Mouse (Mus musculus) kidney, embryonic 16.5 days (tissue): ENCODE data around the gene Pou2f1. TPM values are rescaled to one million over a fixed set of nuclear protein-coding genes. Genes with fewer than 3 reads are reported as not detected.
A peak's percentile ranks its signal among the peaks of the same experiment; 100 is the strongest.

Source experiments
- ATAC-seq: fragments of 200-750 bp; cut with Nextera tagmentation; 2 replicates; pipeline ENCODE4 v1.8.0; 2017; ENCODE audit warnings: moderate TSS enrichment; ENCODE audit not compliant: low FRiP score, low TSS enrichment
- H3K27ac ChIP-seq: fragments of 300-500 bp; sonication (generic); 2 replicates; pipeline ENCODE4 v1.5.1; 2014; ENCODE audit warnings: low read length
- H3K27me3 ChIP-seq: fragments of 300-500 bp; sonication (generic); 2 replicates; pipeline ENCODE4 v1.6.1; 2014; ENCODE audit warnings: low read length, control low read depth, mixed read lengths; ENCODE audit not compliant: insufficient read depth
- H3K36me3 ChIP-seq: fragments of 300-500 bp; sonication (generic); 2 replicates; pipeline ENCODE4 v1.6.1; 2014; ENCODE audit warnings: low read length, control low read depth, mixed read lengths; ENCODE audit not compliant: insufficient read depth
- H3K4me1 ChIP-seq: fragments of 300-500 bp; sonication (generic); 2 replicates; pipeline ENCODE4 v1.6.1; 2014; ENCODE audit warnings: low read length, control low read depth, mixed read lengths; ENCODE audit not compliant: insufficient read depth
- H3K4me2 ChIP-seq: fragments of 300-500 bp; sonication (generic); replicated peaks from 2 replicates; pipeline ENCODE4 v1.6.1; 2014; ENCODE audit warnings: low read depth, low read length
- H3K4me3 ChIP-seq: fragments of 300-500 bp; sonication (generic); 2 replicates; pipeline ENCODE4 v1.5.1; 2014; ENCODE audit warnings: mild to moderate bottlenecking, low read length
- H3K9ac ChIP-seq: fragments of 300-500 bp; sonication (generic); replicated peaks from 2 replicates; pipeline ENCODE4 v1.6.1; 2014; ENCODE audit warnings: low read length
- H3K9me3 ChIP-seq: fragments of 300-500 bp; sonication (generic); 2 replicates; pipeline ENCODE4 v1.6.1; 2016; ENCODE audit warnings: low read length, control low read depth
- WGBS: fragments of 180-500 bp; shearing (Covaris S2); extraction: QIAGEN DNeasy Blood & Tissue Kit; methylation state at CpG from one replicate; pipeline ENCODE4 v1.1.7; 2014; 5-methylcytosine and 5-hydroxymethylcytosine counted together
- polyA plus RNA-seq: library from polyadenylated mRNA; unstranded; fragments of >200 nt; fragmentation: Nextera tagmentation; extraction: Ambion mirVana; gene quantifications from 2 replicates; pipeline ENCODE4 v1.2.1, GENCODE M21; 2015

Gene Pou2f1
- polyA plus RNA-seq, 1 experiment from 2014 or later: 14.0 TPM

DNA sequence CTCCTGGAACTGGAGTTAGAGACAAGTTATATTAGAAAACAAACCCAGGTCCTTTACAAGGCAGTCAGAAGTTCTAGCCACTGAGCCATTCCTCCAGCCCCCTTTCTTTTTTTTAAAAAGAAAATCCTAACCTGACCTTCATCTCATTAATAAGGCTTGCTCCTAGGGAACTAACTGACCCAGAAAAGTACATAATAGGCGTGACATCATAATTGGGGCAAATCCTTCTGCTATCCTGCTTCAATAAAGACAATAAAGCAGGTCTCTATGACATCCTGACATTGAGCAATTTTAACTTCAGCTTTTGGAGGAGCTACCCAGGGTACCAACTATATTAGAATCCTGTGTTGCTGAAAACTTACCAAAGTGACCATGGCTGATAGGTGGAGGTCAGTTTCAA, 98.9 kb downstream of the Pou2f1 start:
- H3K27ac ChIP-seq: no peak overlapping the region
- no peak for ATAC-seq
- H3K9me3 ChIP-seq: no peaks in the 10 kb centered on the region
- peaks cover 14% of the 10 kb centered on the region; the same call in 1 of the 2 replicates for H3K36me3 ChIP-seq
- no peaks in the 10 kb centered on the region for H3K27me3 ChIP-seq
- 88% methylated on average over 1 of the region's 1 CpGs for WGBS
- no peak overlapping the region for H3K4me3 ChIP-seq
- H3K4me1 ChIP-seq: no peaks in the 10 kb centered on the region
- no peak overlapping the region for H3K9ac ChIP-seq
- no peak overlapping the region for H3K4me2 ChIP-seq

DNA sequence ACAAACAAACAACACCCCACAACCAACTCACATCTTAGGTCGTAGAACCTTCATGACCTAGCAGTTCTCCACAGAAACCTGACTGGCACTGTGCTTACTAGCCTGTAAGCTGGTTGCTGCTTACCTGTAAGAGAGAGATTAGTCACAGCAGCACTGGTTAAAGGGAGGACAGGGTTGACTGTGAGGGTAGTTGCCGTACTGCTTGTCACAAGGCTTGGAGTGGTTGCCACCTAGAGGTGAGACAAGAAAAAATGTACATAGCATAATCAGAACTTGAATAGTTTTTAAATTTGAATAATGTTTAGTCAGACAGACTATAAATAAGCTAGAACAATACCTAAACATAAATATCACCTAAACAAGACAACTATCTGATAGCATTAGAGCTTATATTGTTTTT, 110.8 kb downstream of the Pou2f1 start:
- no peak overlapping the region for H3K27ac ChIP-seq
- no peaks in the 10 kb centered on the region for H3K4me1 ChIP-seq
- no peak overlapping the region for H3K9ac ChIP-seq
- WGBS: 84% methylated on average over 2 of the region's 2 CpGs
- ATAC-seq: no peak
- no peak overlapping the region for H3K4me2 ChIP-seq
- H3K4me3 ChIP-seq: no peak overlapping the region
- H3K27me3 ChIP-seq: no peaks in the 10 kb centered on the region
- H3K9me3 ChIP-seq: no peaks in the 10 kb centered on the region
- H3K36me3 ChIP-seq: peaks cover 29% of the 10 kb centered on the region

DNA sequence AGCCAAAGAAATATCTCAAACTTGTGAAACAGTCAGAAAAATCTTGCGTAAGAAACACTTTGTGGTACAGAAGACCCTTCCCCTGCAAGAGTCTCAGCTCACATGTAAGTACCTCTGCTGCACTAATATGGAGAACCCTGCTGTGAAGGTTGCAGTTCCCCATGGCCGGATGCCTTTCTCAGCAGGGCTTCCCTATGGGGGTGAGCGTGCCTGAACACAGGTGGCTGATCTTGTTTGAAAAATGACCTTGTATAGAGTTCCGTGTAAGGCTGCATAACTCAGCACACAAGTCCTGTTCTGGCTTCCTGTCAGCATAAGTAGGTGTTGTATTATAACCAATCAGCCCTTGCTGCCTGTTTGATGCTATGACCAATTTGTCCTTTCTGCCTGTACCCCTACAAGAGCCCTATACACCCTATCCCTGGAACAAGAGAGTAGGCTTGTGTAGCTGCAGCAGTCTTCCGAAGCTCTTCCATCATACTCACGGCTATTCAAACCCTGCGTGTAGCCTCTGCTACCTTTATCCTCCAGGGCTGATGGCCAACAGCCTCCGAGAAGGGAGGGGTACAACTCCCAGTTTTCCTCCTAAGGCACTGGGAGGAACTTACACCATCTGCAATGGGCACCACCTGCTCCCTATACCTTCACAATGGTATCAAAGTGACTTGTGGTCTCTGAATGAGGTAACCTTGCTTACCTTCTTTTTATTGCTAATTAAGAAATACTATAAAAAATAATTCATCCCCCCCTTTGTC, 120.2 kb downstream of the Pou2f1 start:
- ATAC-seq: no peak
- WGBS: 79% methylated on average over 8 of the region's 8 CpGs
- H3K9me3 ChIP-seq: no peaks in the 10 kb centered on the region
- H3K4me1 ChIP-seq: no peaks in the 10 kb centered on the region
- H3K27me3 ChIP-seq: no peaks in the 10 kb centered on the region
- peaks cover 13% of the 10 kb centered on the region for H3K36me3 ChIP-seq
- no peak overlapping the region for H3K4me3 ChIP-seq
- no peak overlapping the region for H3K4me2 ChIP-seq
- no peak overlapping the region for H3K27ac ChIP-seq
- H3K9ac ChIP-seq: no peak overlapping the region

DNA sequence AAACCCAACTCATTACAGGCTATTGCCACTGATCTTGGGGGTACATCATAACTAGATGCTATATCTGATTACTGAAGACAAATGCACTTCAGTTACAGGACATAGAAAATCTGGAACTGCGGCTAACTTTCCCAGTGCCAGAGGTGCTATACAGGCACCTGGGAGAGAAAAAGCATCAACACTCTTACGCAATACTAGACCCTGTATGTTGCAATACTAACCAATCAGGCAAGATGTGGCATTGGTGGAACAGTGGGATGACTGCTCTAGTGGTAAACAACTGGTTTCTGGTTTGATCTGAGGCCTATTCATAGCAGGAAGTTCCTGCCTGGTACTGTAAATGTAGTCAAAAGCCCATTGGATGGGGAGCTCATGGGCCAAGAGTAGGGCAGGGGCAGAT, 123.7 kb downstream of the Pou2f1 start:
- no peak for ATAC-seq
- no peaks in the 10 kb centered on the region for H3K9me3 ChIP-seq
- no peak overlapping the region for H3K4me3 ChIP-seq
- no peak overlapping the region for H3K4me2 ChIP-seq
- no peaks in the 10 kb centered on the region for H3K4me1 ChIP-seq
- 100% methylated on average over 2 of the region's 2 CpGs for WGBS
- no peak overlapping the region for H3K9ac ChIP-seq
- H3K36me3 ChIP-seq: peaks cover 20% of the 10 kb centered on the region
- H3K27ac ChIP-seq: no peak overlapping the region
- H3K27me3 ChIP-seq: no peaks in the 10 kb centered on the region

DNA sequence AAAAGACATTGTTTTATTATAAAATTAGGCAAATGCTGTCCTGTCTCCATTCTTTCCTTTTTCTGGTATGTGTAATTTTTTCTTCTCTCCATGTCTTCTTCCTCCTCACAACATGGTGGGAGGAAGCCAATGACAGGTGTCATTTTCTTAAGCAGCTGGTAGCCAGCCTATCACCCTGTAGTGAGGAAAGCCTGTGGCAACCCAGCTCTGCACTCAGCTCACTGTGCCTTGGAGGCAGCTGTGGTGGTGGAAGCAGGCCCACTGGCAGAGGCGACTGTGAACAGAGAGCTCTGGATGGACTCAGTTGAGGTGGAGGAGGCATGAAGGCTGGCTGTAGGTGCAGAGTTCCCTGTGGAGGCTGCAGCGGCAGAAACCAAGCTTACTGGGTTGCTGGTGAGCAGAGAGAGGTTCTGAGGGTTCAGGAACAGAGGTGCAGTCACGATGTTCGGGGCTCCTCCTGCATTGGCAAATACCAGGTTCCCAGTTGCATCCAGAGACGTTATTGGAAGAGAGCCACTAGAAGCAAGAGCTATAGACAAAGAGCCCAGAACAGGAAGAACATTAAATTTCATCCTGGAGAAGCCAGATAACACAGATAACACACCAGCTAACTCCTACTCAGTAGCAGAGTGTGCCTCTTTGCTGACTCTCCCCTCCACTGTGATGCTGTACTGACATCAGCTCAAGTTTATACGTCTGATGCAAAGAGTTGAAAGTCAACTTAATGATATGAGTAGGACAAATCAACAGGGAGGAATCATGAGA, 126.8 kb downstream of the Pou2f1 start:
- no peaks in the 10 kb centered on the region for H3K4me1 ChIP-seq
- no peak overlapping the region for H3K9ac ChIP-seq
- no peaks in the 10 kb centered on the region for H3K9me3 ChIP-seq
- H3K27me3 ChIP-seq: no peaks in the 10 kb centered on the region
- H3K4me3 ChIP-seq: no peak overlapping the region
- no peak for ATAC-seq
- H3K27ac ChIP-seq: no peak overlapping the region
- peaks cover 20% of the 10 kb centered on the region for H3K36me3 ChIP-seq
- H3K4me2 ChIP-seq: no peak overlapping the region
- WGBS: 88% methylated on average over 6 of the region's 6 CpGs

DNA sequence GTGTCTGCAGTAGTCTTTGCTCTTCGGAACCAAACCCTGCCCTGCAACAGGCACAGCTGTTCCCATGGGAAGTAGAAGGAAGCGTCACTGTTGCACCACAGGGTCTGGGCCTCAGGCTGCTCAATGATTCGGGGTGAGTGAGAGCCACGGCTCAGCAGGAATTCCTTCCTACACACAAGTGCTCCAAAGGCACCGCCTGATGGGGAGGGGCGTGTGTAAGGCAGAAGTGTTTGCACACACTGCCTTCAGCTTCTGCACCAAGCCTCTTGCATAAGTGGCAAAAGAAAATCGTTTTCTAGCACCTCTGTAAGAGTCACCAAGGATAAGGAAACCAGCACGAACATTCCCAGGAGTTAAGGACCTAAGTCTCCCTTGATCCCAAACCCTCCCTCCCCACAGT, 127.8 kb downstream of the Pou2f1 start:
- no peak overlapping the region for H3K27ac ChIP-seq

DNA sequence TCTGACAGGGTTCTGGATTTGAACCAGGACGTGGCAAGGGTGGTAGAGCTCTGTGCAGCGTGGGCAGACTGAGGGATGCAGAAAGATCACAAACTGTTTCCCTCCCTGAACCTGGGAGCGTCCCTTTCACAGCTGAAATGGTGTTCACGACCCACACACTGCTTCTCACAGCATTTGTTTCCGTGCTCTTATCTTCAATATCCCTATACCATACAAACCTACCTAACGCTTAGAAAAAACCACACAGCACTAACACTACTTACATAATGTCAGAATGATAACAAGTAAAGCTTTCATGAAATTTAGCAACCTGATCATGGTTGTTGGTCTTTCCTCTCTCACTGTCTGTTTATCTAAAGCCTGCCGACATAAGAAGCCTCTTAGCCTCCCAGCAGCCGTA, 133.8 kb downstream of the Pou2f1 start:
- Histone ChIP-seq H3K4me1 (peaks cover 10% of the 10 kb centered on the region), H3K27ac (no peak overlapping the region), H3K4me2 (no peak overlapping the region), H3K9me3 (no peaks in the 10 kb centered on the region), H3K4me3 (no peak overlapping the region), H3K27me3 (no peaks in the 10 kb centered on the region), H3K9ac (no peak overlapping the region), H3K36me3 (no peaks in the 10 kb centered on the region)
- 89% methylated on average over 8 of the region's 8 CpGs for WGBS
- ATAC-seq: no peak

More for the DNA sequence above, 127.8 kb downstream of the Pou2f1 start:
- peaks cover 15% of the 10 kb centered on the region for H3K36me3 ChIP-seq
- ATAC-seq: no peak
- H3K9ac ChIP-seq: no peak overlapping the region
- no peaks in the 10 kb centered on the region for H3K27me3 ChIP-seq
- no peak overlapping the region for H3K4me3 ChIP-seq
- H3K9me3 ChIP-seq: no peaks in the 10 kb centered on the region
- WGBS: 49% methylated on average over 8 of the region's 8 CpGs
- H3K4me1 ChIP-seq: no peaks in the 10 kb centered on the region
- H3K4me2 ChIP-seq: no peak overlapping the region

DNA sequence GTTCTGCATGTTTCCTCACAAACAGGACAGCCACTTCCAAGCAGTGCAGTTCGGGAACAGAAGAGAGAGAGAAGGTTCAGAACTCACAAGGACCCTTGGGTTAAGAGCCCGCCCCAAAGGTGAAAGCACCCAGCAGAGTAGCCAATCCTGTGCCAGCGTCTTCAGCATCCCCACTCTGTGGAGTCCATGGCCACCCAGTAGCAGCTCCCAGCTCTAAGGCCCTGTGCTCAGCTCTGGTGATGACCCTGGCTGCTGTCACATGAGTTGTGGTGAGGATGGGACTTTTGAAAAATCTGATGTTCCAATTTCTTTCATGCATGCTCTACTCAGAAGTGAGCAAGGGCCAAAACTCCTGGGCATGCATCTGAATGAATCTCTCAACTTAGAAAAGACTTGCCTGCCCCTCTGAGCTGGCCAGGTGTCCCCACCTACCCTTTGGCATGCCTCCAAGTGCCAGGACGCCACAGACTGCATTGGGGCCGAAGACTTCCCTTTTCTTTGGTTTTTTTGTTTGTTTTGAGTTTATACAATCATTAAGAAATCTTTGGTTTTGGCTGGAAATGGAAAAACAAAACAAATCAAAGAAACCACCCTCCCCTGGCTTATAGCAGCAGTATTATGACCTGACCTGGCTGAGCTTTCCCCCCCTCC, 135.7 kb downstream of the Pou2f1 start:
- Histone ChIP-seq H3K4me1 (peaks cover 10% of the 10 kb centered on the region), H3K27ac (no peak overlapping the region), H3K4me3 (no peak overlapping the region), H3K9ac (no peak overlapping the region), H3K9me3 (no peaks in the 10 kb centered on the region), H3K27me3 (no peaks in the 10 kb centered on the region), H3K36me3 (no peaks in the 10 kb centered on the region), H3K4me2 (no peak overlapping the region)
- ATAC-seq: no peak
- WGBS: 60% methylated on average over 5 of the region's 5 CpGs

DNA sequence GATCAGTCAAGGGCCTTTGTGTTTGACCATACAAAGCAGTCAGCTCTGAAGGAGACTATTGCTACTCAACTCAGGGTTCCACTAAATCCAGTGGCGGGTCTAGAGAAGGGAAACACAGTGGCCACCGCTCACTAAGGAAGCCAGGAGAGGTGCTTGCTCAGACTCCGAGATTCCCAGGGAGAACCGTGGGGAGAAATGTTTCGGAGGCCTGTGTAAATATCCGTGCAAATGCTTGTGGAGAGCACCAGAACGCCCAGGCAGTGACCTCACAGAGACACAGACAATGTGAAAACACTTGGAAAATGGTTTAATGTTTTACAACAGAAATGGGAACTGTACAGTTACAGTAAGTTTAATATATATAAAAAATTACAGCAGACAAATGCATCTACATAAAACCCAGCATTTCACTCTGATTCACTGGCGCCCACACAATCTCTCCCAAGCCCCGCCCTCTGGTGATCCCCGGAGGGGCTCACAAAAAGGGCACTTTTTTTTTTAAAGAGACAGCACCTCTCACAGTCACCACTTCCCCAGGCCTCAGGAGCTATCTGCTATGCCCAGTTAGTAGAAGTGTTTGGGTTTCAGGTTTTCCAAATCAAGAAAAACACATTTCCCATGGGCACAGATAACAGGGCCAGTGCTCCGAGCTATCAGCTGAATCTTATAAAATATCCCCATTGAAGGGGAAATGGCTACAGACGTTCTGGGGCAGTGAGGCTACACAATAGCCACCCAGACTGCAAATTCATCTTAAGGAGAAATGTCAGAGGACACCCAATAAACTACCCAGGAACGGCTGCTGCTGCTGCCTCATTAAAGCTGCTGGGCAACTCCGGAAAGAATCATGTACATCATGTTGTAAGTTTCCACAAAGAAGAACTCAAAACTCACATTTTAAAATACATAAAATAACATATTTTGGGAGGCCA, 137.3 kb downstream of the Pou2f1 start:
- H3K27ac ChIP-seq: 0 out of 2 replicates have a peak overlapping the region, but pooled peaks have one; percentile 15
- 48% methylated on average over 14 of the region's 14 CpGs for WGBS
- no peaks in the 10 kb centered on the region for H3K36me3 ChIP-seq
- H3K9ac ChIP-seq: no peak overlapping the region
- H3K27me3 ChIP-seq: no peaks in the 10 kb centered on the region
- no peak for ATAC-seq
- H3K9me3 ChIP-seq: no peaks in the 10 kb centered on the region
- H3K4me2 ChIP-seq: no peak overlapping the region
- no peak overlapping the region for H3K4me3 ChIP-seq
- peaks cover 19% of the 10 kb centered on the region for H3K4me1 ChIP-seq
